Mouse (Mus musculus) layer of hippocampus, adult 2 months (tissue): ENCODE measurements around the gene Lair1. TPM values are rescaled to one million over a fixed set of nuclear protein-coding genes. Genes with fewer than 3 reads are reported as not detected.
"Not testable (repeated sequence)": the region's sequence is repeated elsewhere in the genome, so short reads cannot be mapped to it uniquely, and the experiment has no call there.

Experiments
- DNase-seq, 2 experiments: peaks; one replicate each; pipeline ENCODE4 v3.0.0; 2022; ENCODE audit warnings: low spot score in 2 of 2
- H3K27ac ChIP-seq: fragments of 200-600 bp; 2 replicates; pipeline ENCODE4 v1.8.1; 2022
- H3K4me3 ChIP-seq: fragments of 200-600 bp; 2 replicates; pipeline ENCODE4 v1.8.1; 2022; ENCODE audit warnings: mild to moderate bottlenecking
- CTCF ChIP-seq: fragments of 200-600 bp; conservative IDR thresholded peaks from 2 replicates; pipeline ENCODE4 v1.8.1; 2022; ENCODE audit warnings: antibody characterized with exemption, mild to moderate bottlenecking, moderate library complexity
- total RNA-seq, 2 experiments: library from RNA; stranded (reverse); gene quantifications; 2 replicates each; pipeline ENCODE4 v1.2.3; 2021

Lair1 gene
- total RNA-seq, 2 experiments from 2014 or later, result 5.2 to 7.1 TPM

DNA sequence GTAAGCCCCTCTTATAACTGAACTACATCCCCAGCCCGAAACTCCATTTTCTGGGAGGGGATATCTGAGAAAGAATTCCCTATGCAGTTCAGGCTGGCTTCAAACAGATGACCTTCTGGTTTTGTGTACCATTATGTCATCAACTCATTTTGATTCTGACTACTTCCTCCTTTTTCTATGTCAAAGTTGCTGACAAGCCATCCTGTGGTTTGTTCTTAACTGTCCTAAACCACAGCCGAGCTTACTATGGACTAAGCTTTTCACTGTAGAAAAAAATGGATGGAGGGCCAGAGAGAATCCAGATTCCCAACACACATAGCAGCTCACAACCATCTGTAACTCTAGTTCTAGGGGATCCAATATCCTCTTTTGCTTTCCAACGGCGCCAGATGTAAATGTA is 17.5 kb upstream of the Lair1 start:
- Histone ChIP-seq H3K27ac (no peak overlapping the region), H3K4me3 (no peak overlapping the region)
- no peak for TF ChIP-seq CTCF
- no peak for DNase-seq

DNA sequence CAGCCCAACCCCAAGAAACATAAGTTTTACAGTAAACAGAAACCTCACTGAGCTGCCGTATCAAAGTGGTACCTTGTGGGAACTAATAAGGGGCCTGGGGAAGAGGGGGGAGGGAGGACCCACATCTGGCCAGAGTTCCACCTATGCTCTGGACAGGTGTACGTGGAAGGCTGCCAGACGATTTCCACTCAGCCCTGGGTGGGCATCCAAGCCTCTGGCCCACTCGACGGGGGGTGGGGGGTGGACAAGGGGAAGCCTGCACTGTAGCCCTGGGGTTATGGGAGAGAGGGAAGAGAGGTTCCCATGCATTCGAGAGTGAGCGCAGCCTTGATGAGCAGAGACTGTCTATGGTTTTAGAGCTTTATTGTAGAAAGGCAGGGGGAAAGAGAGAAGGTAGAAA is 16.5 kb upstream of the Lair1 start:
- TF ChIP-seq CTCF, result no peak
- DNase-seq, result no peak
- Histone ChIP-seq H3K27ac (no peak overlapping the region), H3K4me3 (no peak overlapping the region)

DNA sequence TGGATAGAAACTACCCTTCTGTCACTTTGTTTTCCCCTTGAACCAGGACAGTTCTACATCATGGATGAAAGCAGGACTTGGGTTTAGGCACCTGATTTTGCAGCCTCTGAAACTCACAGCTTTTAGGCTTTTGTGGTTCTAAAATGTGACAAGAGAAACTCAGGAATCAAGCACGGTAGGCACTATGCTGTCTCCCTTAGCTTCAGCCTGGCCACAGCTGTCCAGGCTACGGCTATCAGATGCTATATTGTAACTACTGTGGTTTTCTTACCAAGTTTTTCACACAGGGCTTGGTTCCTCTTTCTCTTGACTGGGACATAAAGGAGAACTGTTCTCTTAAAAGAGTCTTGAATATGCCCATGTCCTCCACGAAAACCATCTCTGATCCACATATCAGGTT is 10.1 kb upstream of the Lair1 start:
- TF ChIP-seq CTCF, result no peak
- no peak overlapping the region for H3K4me3 ChIP-seq
- DNase-seq, result no peak
- no peak overlapping the region for H3K27ac ChIP-seq

DNA sequence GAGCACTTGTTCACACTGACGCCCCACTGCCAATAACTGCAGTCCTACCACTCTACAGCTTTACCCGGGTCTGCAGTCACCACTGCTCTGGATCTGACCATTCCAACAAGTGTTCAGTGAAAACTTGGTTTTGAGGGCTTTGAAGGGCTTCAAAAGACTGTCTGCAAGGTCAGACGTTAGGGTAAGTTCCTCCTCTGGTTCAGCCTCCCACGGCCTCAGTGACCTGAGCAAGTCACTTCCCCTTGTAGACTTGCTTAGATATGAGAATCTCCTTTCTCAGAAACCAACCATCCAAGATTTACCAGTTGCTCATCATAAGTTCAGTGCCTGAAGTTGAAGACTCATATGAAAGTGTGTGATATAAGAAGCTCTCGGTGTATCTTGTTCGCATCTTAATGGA is 8.1 kb upstream of the Lair1 start:
- no peak for TF ChIP-seq CTCF
- no peak overlapping the region for H3K4me3 ChIP-seq
- no peak for DNase-seq
- H3K27ac ChIP-seq, result no peak overlapping the region

DNA sequence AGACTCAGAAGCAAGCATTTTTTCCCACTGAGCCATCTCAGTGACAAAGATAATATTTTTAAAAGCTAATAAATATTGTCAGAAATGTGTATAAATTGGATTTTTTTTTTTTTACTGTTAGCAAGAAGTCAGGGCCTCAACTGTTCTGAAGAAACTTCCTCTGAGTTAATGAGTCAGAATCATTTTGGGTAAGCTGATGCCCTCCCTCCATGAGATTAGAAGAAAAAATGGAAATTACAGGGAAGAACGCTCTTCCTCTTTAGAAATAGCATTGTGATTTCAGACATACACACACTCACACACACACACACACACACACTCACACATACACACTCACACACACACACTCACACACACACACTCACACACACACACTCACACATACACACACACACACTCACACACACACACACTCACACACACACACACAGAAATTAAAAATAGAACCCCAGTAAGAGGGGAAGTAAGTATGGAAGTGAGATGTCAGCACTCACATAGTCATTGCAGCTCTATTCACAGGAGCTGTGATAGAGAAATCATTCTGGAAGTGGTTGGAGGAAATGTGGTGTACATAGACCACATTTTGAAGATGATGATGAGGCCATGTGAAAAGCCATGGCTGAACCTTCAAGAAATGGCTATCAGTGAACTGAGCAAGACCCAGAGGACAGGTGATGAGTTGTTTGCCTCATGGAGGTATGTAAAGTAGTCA is 866 bp upstream of the Lair1 start:
- Histone ChIP-seq H3K4me3 (no peak overlapping the region), H3K27ac (no peak overlapping the region)
- TF ChIP-seq CTCF, result no peak
- no peak for DNase-seq

DNA sequence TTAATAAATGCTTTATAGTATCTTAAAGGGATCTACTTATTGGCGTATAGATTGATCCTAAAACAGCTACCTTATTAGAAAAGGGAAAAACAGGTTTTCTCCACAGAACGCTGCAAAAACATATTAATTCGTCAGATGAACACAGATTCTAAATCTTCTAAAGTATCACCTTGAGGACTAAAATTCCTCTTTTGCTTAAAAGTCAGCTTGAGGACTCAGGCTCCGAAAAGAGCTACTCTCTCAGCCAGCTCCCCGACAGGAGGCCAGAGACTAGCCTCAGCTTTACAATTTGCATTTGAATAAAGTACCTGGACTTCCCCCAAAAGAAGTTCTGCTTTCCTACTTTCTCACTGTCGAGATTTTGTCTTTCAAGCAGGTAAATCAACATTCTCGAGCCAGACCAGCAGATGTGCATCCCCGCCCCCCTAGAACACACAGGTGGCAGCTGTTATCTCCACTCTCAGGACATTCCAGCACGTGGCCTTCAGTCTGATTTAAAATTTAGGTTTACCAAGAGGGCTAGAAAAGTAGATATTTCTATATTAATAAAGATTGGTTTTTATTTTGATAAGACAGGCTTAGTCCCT is 2.3 kb downstream of the Lair1 start:
- not testable (repeated sequence) for DNase-seq, H3K27ac ChIP-seq, H3K4me3 ChIP-seq

DNA sequence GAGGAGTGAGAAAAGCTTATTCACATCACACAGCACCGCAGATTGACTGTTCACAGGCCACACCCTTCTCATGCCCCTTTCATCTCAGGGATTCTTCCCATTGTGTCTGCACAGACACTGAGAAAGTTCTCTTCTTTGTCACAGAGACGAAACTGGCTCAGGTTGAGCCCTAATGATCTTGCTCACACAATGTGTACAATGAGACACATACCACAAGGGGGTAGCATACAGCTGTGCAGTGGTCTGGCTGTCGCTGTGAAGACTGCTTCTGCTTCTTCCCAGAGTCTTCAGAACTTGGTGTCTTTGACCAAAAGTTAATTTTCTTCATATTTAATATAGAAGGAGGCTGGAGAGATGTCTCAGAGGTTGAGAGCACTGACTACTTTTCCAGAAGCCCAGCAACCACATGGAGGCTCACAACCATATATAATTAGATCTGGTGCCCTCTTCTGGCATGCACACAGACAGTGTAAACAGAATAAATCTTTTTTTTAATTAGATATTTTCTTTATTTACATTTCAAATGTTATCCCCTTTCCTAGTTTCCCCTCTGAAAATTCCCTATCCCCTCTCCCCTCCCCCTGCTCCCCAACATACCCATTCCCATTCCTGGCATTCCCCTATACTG is 36.1 kb downstream of the Lair1 start:
- no peak overlapping the region for H3K4me3 ChIP-seq
- no peak overlapping the region for H3K27ac ChIP-seq
- peak; percentile 5 to 34 for DNase-seq
- TF ChIP-seq CTCF, result peak; percentile 77

DNA sequence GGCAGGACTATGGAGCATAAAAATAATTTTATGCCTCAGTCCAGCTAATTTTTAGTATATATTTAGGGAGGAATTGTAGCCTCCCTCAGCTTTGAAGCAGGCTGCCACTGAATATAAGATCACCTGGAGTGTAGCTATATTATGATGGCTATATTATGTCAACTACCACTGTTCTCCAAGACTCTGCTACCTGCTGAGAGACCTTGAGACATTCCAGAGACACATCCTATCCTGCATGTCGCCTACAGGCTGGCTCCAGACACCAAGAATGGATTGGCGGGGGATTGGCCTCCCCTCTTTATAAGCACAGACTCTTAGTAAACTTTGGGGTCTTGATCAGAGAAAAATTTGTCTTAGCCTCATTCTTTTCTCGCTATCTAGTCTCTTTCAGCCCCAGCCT is 58.4 kb downstream of the Lair1 start:
- DNase-seq, result not testable (repeated sequence)

DNA sequence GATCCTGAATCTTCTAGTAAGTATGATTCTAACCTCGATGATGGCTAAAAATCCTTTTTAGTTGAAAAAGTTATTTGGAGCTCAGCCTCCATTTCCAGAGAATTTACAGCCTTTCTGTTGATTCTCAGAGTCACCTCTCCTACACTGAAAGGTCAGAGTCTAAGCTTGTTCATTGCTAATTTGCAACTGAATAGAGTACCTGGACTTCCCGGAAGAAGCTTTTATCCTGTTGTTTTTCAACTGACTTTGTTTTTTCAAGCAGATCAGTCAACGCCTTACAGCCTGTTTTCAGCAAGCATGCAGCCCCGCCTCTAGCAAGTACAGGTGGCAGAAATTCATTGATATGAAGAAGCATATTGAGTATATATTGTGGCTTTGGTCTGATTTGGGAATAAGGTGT is 59.0 kb downstream of the Lair1 start:
- not testable (repeated sequence) for DNase-seq, H3K4me3 ChIP-seq

More for the DNA sequence above, 58.4 kb downstream of the Lair1 start:
- not testable (repeated sequence) for H3K27ac ChIP-seq, H3K4me3 ChIP-seq

DNA sequence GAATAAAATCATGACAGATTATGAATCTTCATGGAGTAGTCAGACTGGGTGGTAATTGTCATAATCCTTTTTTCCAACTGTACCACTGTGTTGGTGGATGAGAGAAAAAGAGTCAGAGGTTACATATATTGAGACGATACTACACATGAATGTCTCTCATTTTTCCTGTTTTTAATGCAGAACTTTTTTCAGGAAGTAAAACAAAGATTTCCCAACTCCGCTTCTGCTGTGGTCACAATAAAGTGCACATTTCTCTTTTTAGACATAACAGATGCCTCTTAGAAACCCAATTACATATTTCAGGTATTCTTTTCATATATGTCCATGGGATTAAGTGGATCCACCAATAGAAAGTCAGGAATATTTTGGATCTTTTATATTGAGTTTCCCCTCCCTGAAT is 101.0 kb downstream of the Lair1 start:
- no peak for DNase-seq
- TF ChIP-seq CTCF, result no peak
- Histone ChIP-seq H3K27ac (no peak overlapping the region), H3K4me3 (no peak overlapping the region)

More for the DNA sequence above, 59.0 kb downstream of the Lair1 start:
- H3K27ac ChIP-seq, result not testable (repeated sequence)

DNA sequence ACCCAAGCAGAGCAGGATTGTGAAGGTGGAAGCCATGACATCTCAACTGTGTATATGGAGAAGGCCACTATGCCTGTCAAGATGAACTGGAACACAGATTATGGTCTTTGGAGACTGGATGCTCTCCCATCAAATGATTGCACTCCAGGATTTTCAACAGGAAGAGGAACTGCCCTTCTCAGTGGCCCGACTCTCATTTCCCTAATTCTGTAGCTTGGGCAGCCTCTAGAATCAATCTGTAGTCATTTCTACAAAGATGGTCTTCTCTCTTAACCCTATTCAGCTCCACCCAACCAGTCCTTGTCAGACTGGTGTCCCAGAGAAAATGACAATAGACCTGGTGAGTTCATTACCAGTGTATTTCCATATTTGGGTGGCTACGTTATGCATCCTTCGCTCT is 105.6 kb downstream of the Lair1 start:
- no peak for DNase-seq
- no peak overlapping the region for H3K27ac ChIP-seq
- H3K4me3 ChIP-seq, result no peak overlapping the region
- no peak for TF ChIP-seq CTCF

Other genes with a start within 250 kb of the Lair1 start
- not detected for gene Gm15448, start 237.5 kb downstream of the Lair1 start, total RNA-seq
- gene Pira2, start 218.2 kb downstream of the Lair1 start, total RNA-seq, result not detected
- not detected for gene Gm14548, start 165.1 kb downstream of the Lair1 start, total RNA-seq
- gene Lilra6, start 147.7 kb downstream of the Lair1 start, total RNA-seq, result not detected
- gene Ttyh1, start 56.2 kb upstream of the Lair1 start, total RNA-seq, result 100 to 1,000 TPM; 526 to 562 TPM
- 100 to 1,000 TPM; 189 to 218 TPM for gene Leng8, start 73.8 kb upstream of the Lair1 start, total RNA-seq
- 1 to 10 TPM; 5.6 to 6.6 TPM for gene Leng9, start 87.2 kb upstream of the Lair1 start, total RNA-seq
- 1 to 10 TPM; 1.1 to 1.7 TPM for gene Cdc42ep5, start 101.7 kb upstream of the Lair1 start, total RNA-seq
- gene Lilra5, start 174.6 kb upstream of the Lair1 start, total RNA-seq, result not detected